8 mouse cellular contexts compared by ENCODE assay signal in the genomic region with DNA sequence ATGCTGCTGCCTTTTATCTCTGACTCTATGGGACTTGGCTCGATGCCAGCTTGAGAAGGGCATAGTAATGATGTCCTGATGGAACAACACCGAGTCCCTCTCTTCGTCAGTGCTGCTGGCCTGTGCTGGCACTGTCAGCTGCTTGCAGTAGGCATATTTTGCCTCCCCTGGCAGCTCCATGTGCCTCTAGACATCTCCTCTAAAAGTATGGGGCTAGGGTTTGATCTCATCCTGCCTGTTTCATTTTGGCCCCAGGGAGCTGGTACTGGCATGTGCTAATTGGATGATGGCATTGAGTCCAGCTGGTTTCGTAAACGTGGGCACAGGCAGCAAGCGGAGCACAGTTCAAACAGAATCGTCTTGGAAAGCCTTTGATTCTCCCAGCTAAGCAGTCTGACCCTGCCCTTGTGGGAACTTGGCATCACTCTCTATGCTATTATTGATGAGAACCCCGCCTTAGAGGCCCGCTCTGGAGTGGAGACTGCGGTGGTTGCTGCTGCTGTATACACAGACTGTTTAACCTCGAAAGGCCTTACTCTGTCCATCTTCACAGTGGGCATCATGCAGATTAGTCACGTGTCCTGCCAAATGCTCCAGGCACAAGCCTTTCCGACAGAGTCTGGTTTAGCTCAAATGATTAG.
DNase-seq lines count a peak whose midpoint lies in the region; ATAC-seq and TF ChIP-seq lines count a peak whose summit lies in the region.
"Had no signal": no experiment of that assay in that cellular context is flagged by ENCODE, and none has a peak within 500 bp of the region (broad histone marks: within the 10 kb centered on the region; RNA-seq: fewer than 3 reads in every experiment).

No protein-coding gene starts in this region.

- no peaks in the 10 kb centered on the region for H3K4me1 ChIP-seq in liver, adult 2 months (ENCODE audit: control insufficient read depth, insufficient read depth, low read length)
- no peaks in the 10 kb centered on the region for H3K4me1 ChIP-seq in liver, postnatal 0 days (ENCODE audit: insufficient read depth)
- H3K4me1 ChIP-seq in hindbrain, embryonic 14.5 days (replicated peaks; ENCODE audit: control insufficient read depth, insufficient read depth, low read length), result peaks cover 21% of the 10 kb centered on the region
- H3K4me1 ChIP-seq: liver, embryonic 13.5 days had no signal

- TF ChIP-seq CTCF in liver, adult 2 months (IDR thresholded peaks at IDR 0.05; ENCODE audit: low read depth, low read length), result no peak
- TF ChIP-seq CTCF in liver, postnatal 0 days (IDR thresholded peaks at IDR 0.05; ENCODE audit: low read depth), result no peak

- TF ChIP-seq EP300 in liver, postnatal 0 days (IDR thresholded peaks at IDR 0.05; ENCODE audit: low read depth), result no peak

- DNase-seq in liver, adult 2 months (ENCODE audit: extremely low read depth, low read depth, low spot score), result peak; percentile 2
- DNase-seq in liver, postnatal 0 days, result no peak
- peak; percentile 31 for DNase-seq in cerebellum, adult 8-10 months
- peak; percentile 61 for DNase-seq in hindbrain, embryonic 14.5 days (ENCODE audit: low spot score)
- DNase-seq in right cerebral cortex, postnatal 4 days, result peak; percentile 35
- DNase-seq in B cell, adult 2 months, result no peak
- DNase-seq: liver, embryonic 13.5 days had no signal

- WGBS in liver, adult 2 months, result 47% methylated on average over 13 of the region's 13 CpGs
- WGBS in liver, postnatal 0 days (ENCODE audit: insufficient replicate concordance), result 64% methylated on average over 13 of the region's 13 CpGs
- 32% methylated on average over 13 of the region's 13 CpGs for WGBS in hindbrain, embryonic 14.5 days

- H3K27ac ChIP-seq in liver, adult 2 months (replicated peaks; ENCODE audit: insufficient read depth, low read depth, low read length), result no peak overlapping the region
- no peak overlapping the region for H3K27ac ChIP-seq in liver, postnatal 0 days (ENCODE audit: low read depth)
- 0 out of 2 replicates have a peak overlapping the region, but pooled peaks have one; percentile 12 for H3K27ac ChIP-seq in hindbrain, embryonic 14.5 days
- H3K27ac ChIP-seq: liver, embryonic 13.5 days had no signal

- no peaks in the 10 kb centered on the region for H3K9me3 ChIP-seq in liver, postnatal 0 days (ENCODE audit: low read length)
- H3K9me3 ChIP-seq in hindbrain, embryonic 14.5 days (ENCODE audit: control insufficient read depth, low read length), result no peaks in the 10 kb centered on the region
- H3K9me3 ChIP-seq: liver, embryonic 13.5 days had no signal

- ATAC-seq in liver, postnatal 0 days, result no peak
- peak; percentile 77 for ATAC-seq in hindbrain, embryonic 14.5 days (ENCODE audit: low FRiP score)
- no peak for ATAC-seq in granulocyte monocyte progenitor cell, adult 5-6 weeks (replicated peaks; ENCODE audit: poor library complexity, severe bottlenecking)

- no peaks in the 10 kb centered on the region for H3K27me3 ChIP-seq in liver, adult 2 months (ENCODE audit: control insufficient read depth, insufficient read depth, low read length)
- H3K27me3 ChIP-seq in liver, postnatal 0 days (ENCODE audit: insufficient read depth, low read length), result no peaks in the 10 kb centered on the region
- H3K27me3 ChIP-seq in hindbrain, embryonic 14.5 days (ENCODE audit: control insufficient read depth, insufficient read depth, low read length), result no peaks in the 10 kb centered on the region
- H3K27me3 ChIP-seq: liver, embryonic 13.5 days had no signal

- H3K79me2 ChIP-seq in liver, adult 2 months (ENCODE audit: control insufficient read depth, insufficient read depth, low read length), result no peaks in the 10 kb centered on the region

- no peak overlapping the region for H3K4me2 ChIP-seq in liver, postnatal 0 days (ENCODE audit: low read depth, low read length)
- H3K4me2 ChIP-seq in hindbrain, embryonic 14.5 days (replicated peaks), result no peak overlapping the region; the same call in 1 of the 2 replicates
- H3K4me2 ChIP-seq: liver, embryonic 13.5 days had no signal

- H3K4me3 ChIP-seq in liver, adult 2 months (ENCODE audit: insufficient read depth, low read depth, low read length), result no peak overlapping the region
- H3K4me3 ChIP-seq in liver, postnatal 0 days (ENCODE audit: low read depth, low read length), result no peak overlapping the region
- H3K4me3 ChIP-seq in hindbrain, embryonic 14.5 days (replicated peaks; ENCODE audit: low read length), result no peak overlapping the region
- H3K4me3 ChIP-seq: liver, embryonic 13.5 days had no signal

- H3K9ac ChIP-seq in liver, adult 2 months (ENCODE audit: low read depth, low read length), result no peak overlapping the region
- no peak overlapping the region for H3K9ac ChIP-seq in liver, postnatal 0 days (replicated peaks)
- H3K9ac ChIP-seq in hindbrain, embryonic 14.5 days, result no peak overlapping the region
- H3K9ac ChIP-seq: liver, embryonic 13.5 days had no signal

- TF ChIP-seq POLR2A in liver, adult 2 months (IDR thresholded peaks at IDR 0.05; ENCODE audit: extremely low read depth, insufficient read depth, low read length), result no peak

- H3K36me3 ChIP-seq in liver, adult 2 months (ENCODE audit: control insufficient read depth, insufficient read depth, low read length), result no peaks in the 10 kb centered on the region
- no peaks in the 10 kb centered on the region for H3K36me3 ChIP-seq in liver, postnatal 0 days (replicated peaks; ENCODE audit: insufficient read depth, low read length)
- H3K36me3 ChIP-seq in hindbrain, embryonic 14.5 days (replicated peaks; ENCODE audit: control insufficient read depth, insufficient read depth), result no peaks in the 10 kb centered on the region
- H3K36me3 ChIP-seq: liver, embryonic 13.5 days had no signal

Comparison
In these comparisons a context has a peak if more than half of its experiments do, and no peak if none do; other contexts are left out.
1. DNase-seq: peak in liver, adult 2 months (single experiment), cerebellum, adult 8-10 months (single experiment), hindbrain, embryonic 14.5 days (single experiment) and right cerebral cortex, postnatal 4 days (single experiment); none in liver, postnatal 0 days (single experiment) and B cell, adult 2 months (0 of 2).